Mouse (Mus musculus): Measurements from ENCODE around the gene Gm20388. TPM values are rescaled to one million over a fixed set of nuclear protein-coding genes. Genes with fewer than 3 reads are reported as not detected.

The Gm20388 gene
- polyA plus RNA-seq, 1 experiment from 2014 or later: not detected

GRCm38 (mm10) chr8:122018046-122018831 lies 2107.6 kb downstream of the Gm20388 start:
- no peak for ATAC-seq
- Histone ChIP-seq H3K36me3 (ENCODE audit: control insufficient read depth, insufficient read depth) (peaks cover 23% of the 10 kb centered on the region), H3K27me3 (replicated peaks; ENCODE audit: control insufficient read depth, insufficient read depth, low read length) (no peaks in the 10 kb centered on the region), H3K9me3 (ENCODE audit: control insufficient read depth) (no peaks in the 10 kb centered on the region), H3K4me2 (replicated peaks; ENCODE audit: low read depth) (no peak overlapping the region), H3K9ac (ENCODE audit: low read depth, low read length) (no peak overlapping the region), H3K4me1 (replicated peaks; ENCODE audit: control insufficient read depth, insufficient read depth, low read length) (no peaks in the 10 kb centered on the region), H3K4me3 (ENCODE audit: low read depth, low read length) (no peak overlapping the region), H3K27ac (ENCODE audit: low read depth, low read length) (no peak overlapping the region)
- WGBS: 73% methylated on average over 22 of the region's 22 CpGs
- no peak for TF ChIP-seq CTCF (IDR thresholded peaks at IDR 0.05; ENCODE audit: low read depth)

- WGBS: 92% methylated on average over 1 of the region's 1 CpGs
- no peak for ATAC-seq
- Histone ChIP-seq H3K4me2 (replicated peaks; ENCODE audit: low read depth) (no peak overlapping the region), H3K27ac (ENCODE audit: low read depth, low read length) (no peak overlapping the region), H3K36me3 (ENCODE audit: control insufficient read depth, insufficient read depth) (peaks cover 31% of the 10 kb centered on the region), H3K27me3 (replicated peaks; ENCODE audit: control insufficient read depth, insufficient read depth, low read length) (no peaks in the 10 kb centered on the region), H3K9ac (ENCODE audit: low read depth, low read length) (no peak overlapping the region), H3K4me3 (ENCODE audit: low read depth, low read length) (no peak overlapping the region), H3K9me3 (ENCODE audit: control insufficient read depth) (no peaks in the 10 kb centered on the region), H3K4me1 (replicated peaks; ENCODE audit: control insufficient read depth, insufficient read depth, low read length) (no peaks in the 10 kb centered on the region)
- no peak for TF ChIP-seq CTCF (IDR thresholded peaks at IDR 0.05; ENCODE audit: low read depth)
Observed at GRCm38 (mm10) chr8:122019162-122019561, 2108.5 kb downstream of the Gm20388 start.

GRCm38 (mm10) chr8:122020050-122020771 lies 2109.6 kb downstream of the Gm20388 start:
- WGBS: 81% methylated on average over 8 of the region's 8 CpGs
- no peak for TF ChIP-seq CTCF (IDR thresholded peaks at IDR 0.05; ENCODE audit: low read depth)

GRCm38 (mm10) chr8:122021725-122022124 lies 2111.1 kb downstream of the Gm20388 start:
- Histone ChIP-seq H3K9ac (ENCODE audit: low read depth, low read length) (no peak overlapping the region), H3K9me3 (ENCODE audit: control insufficient read depth) (no peaks in the 10 kb centered on the region), H3K4me3 (ENCODE audit: low read depth, low read length) (no peak overlapping the region), H3K4me2 (replicated peaks; ENCODE audit: low read depth) (no peak overlapping the region), H3K4me1 (replicated peaks; ENCODE audit: control insufficient read depth, insufficient read depth, low read length) (no peaks in the 10 kb centered on the region), H3K27me3 (replicated peaks; ENCODE audit: control insufficient read depth, insufficient read depth, low read length) (no peaks in the 10 kb centered on the region), H3K36me3 (ENCODE audit: control insufficient read depth, insufficient read depth) (peaks cover 42% of the 10 kb centered on the region), H3K27ac (ENCODE audit: low read depth, low read length) (no peak overlapping the region)
- ATAC-seq: peak; percentile 63
- WGBS: 60% methylated on average over 2 of the region's 2 CpGs
- TF ChIP-seq CTCF (IDR thresholded peaks at IDR 0.05; ENCODE audit: low read depth): no peak

More at GRCm38 (mm10) chr8:122020050-122020771, 2109.6 kb downstream of the Gm20388 start:
- no peaks in the 10 kb centered on the region for H3K9me3 ChIP-seq (ENCODE audit: control insufficient read depth)
- no peak overlapping the region for H3K27ac ChIP-seq (ENCODE audit: low read depth, low read length)
- peaks cover 36% of the 10 kb centered on the region for H3K36me3 ChIP-seq (ENCODE audit: control insufficient read depth, insufficient read depth)
- H3K9ac ChIP-seq (ENCODE audit: low read depth, low read length): no peak overlapping the region
- H3K4me2 ChIP-seq (replicated peaks; ENCODE audit: low read depth): no peak overlapping the region
- H3K27me3 ChIP-seq (replicated peaks; ENCODE audit: control insufficient read depth, insufficient read depth, low read length): no peaks in the 10 kb centered on the region
- H3K4me1 ChIP-seq (replicated peaks; ENCODE audit: control insufficient read depth, insufficient read depth, low read length): no peaks in the 10 kb centered on the region
- ATAC-seq: no peak
- H3K4me3 ChIP-seq (ENCODE audit: low read depth, low read length): no peak overlapping the region

- Histone ChIP-seq H3K4me3 (ENCODE audit: low read depth, low read length) (no peak overlapping the region), H3K4me2 (replicated peaks; ENCODE audit: low read depth) (no peak overlapping the region), H3K27ac (ENCODE audit: low read depth, low read length) (no peak overlapping the region), H3K27me3 (replicated peaks; ENCODE audit: control insufficient read depth, insufficient read depth, low read length) (no peaks in the 10 kb centered on the region), H3K9me3 (ENCODE audit: control insufficient read depth) (no peaks in the 10 kb centered on the region), H3K36me3 (ENCODE audit: control insufficient read depth, insufficient read depth) (peaks cover 42% of the 10 kb centered on the region), H3K4me1 (replicated peaks; ENCODE audit: control insufficient read depth, insufficient read depth, low read length) (no peaks in the 10 kb centered on the region), H3K9ac (ENCODE audit: low read depth, low read length) (no peak overlapping the region)
- peak; percentile 37 for ATAC-seq
- no peak for TF ChIP-seq CTCF (IDR thresholded peaks at IDR 0.05; ENCODE audit: low read depth)
- WGBS: 77% methylated on average over 6 of the region's 6 CpGs
Observed at GRCm38 (mm10) chr8:122022274-122022673, 2111.6 kb downstream of the Gm20388 start.

GRCm38 (mm10) chr8:122022705-122023104 lies 2112.1 kb downstream of the Gm20388 start:
- Histone ChIP-seq H3K4me1 (replicated peaks; ENCODE audit: control insufficient read depth, insufficient read depth, low read length) (no peaks in the 10 kb centered on the region), H3K4me3 (ENCODE audit: low read depth, low read length) (no peak overlapping the region), H3K36me3 (ENCODE audit: control insufficient read depth, insufficient read depth) (peaks cover 42% of the 10 kb centered on the region), H3K4me2 (replicated peaks; ENCODE audit: low read depth) (no peak overlapping the region), H3K9me3 (ENCODE audit: control insufficient read depth) (no peaks in the 10 kb centered on the region), H3K9ac (ENCODE audit: low read depth, low read length) (no peak overlapping the region), H3K27ac (ENCODE audit: low read depth, low read length) (no peak overlapping the region), H3K27me3 (replicated peaks; ENCODE audit: control insufficient read depth, insufficient read depth, low read length) (no peaks in the 10 kb centered on the region)
- ATAC-seq: no peak
- WGBS: 76% methylated on average over 4 of the region's 4 CpGs
- no peak for TF ChIP-seq CTCF (IDR thresholded peaks at IDR 0.05; ENCODE audit: low read depth)
